Mouse (Mus musculus) lung, postnatal 0 days (tissue): ENCODE measurements around the gene Mnx1. TPM values are rescaled to one million over a fixed set of nuclear protein-coding genes. Genes with fewer than 3 reads are reported as not detected.

ENCODE experiments used
- ATAC-seq: fragments of 200-750 bp; cut with Nextera tagmentation; 2 replicates; pipeline ENCODE4 v1.8.0; 2017; ENCODE audit warnings: moderate library complexity
- DNase-seq: peaks from one replicate; pipeline ENCODE4 v3.0.0-alpha.2; 2016; ENCODE audit warnings: low spot score
- H3K27ac ChIP-seq: fragments of 300-500 bp; sonication (generic); 2 replicates; pipeline ENCODE4 v1.5.1; 2014; ENCODE audit warnings: antibody characterized with exemption, mild to moderate bottlenecking, low read length, mixed read lengths
- H3K27me3 ChIP-seq: fragments of 300-500 bp; sonication (generic); replicated peaks from 2 replicates; pipeline ENCODE4 v1.6.1; 2014; ENCODE audit warnings: low read length, mixed read lengths; ENCODE audit not compliant: insufficient read depth
- H3K36me3 ChIP-seq: fragments of 300-500 bp; sonication (generic); 2 replicates; pipeline ENCODE4 v1.6.1; 2014; ENCODE audit warnings: low read length, mixed read lengths; ENCODE audit not compliant: insufficient read depth
- H3K4me1 ChIP-seq: fragments of 300-500 bp; sonication (generic); 2 replicates; pipeline ENCODE4 v1.6.1; 2014; ENCODE audit warnings: antibody characterized with exemption, low read depth, low read length, mixed read lengths; ENCODE audit not compliant: insufficient read depth
- H3K4me2 ChIP-seq: fragments of 300-500 bp; sonication (generic); replicated peaks from 2 replicates; pipeline ENCODE4 v1.6.1; 2014; ENCODE audit warnings: low read depth, mild to moderate bottlenecking, low read length, moderate library complexity, mixed read lengths
- H3K4me3 ChIP-seq: fragments of 300-500 bp; sonication (generic); 2 replicates; pipeline ENCODE4 v1.5.1; 2014; ENCODE audit warnings: low read depth, low read length
- H3K9ac ChIP-seq: fragments of 300-500 bp; sonication (generic); replicated peaks from 2 replicates; pipeline ENCODE4 v1.6.1; 2014; ENCODE audit warnings: low read depth, mild to moderate bottlenecking
- H3K9me3 ChIP-seq: fragments of 300-500 bp; sonication (generic); 2 replicates; pipeline ENCODE4 v1.6.1; 2016; ENCODE audit warnings: low read length, mixed read lengths
- CTCF ChIP-seq: IDR thresholded peaks from 2 replicates; pipeline ENCODE4 v1.5.1; 2016; ENCODE audit warnings: antibody characterized with exemption, mild to moderate bottlenecking
- EP300 ChIP-seq: IDR thresholded peaks from 2 replicates; pipeline ENCODE4 v1.6.1; 2016; ENCODE audit warnings: antibody characterized with exemption, mild to moderate bottlenecking, control low read depth
- WGBS: fragments of 180-500 bp; shearing (Covaris S2); extraction: QIAGEN DNeasy Blood & Tissue Kit; methylation state at CpG from one replicate; pipeline ENCODE4 v1.1.7; 2014; 5-methylcytosine and 5-hydroxymethylcytosine counted together
- polyA plus RNA-seq: library from polyadenylated mRNA; unstranded; fragments of >200 nt; fragmentation: Nextera tagmentation; extraction: Ambion mirVana; gene quantifications from 2 replicates; pipeline ENCODE4 v1.2.1, GENCODE M21; 2015

Gene Mnx1
- polyA plus RNA-seq, 1 experiment from 2014 or later: not detected

GRCm38 (mm10) chr5:29475041-29475440 is 3.2 kb downstream of the Mnx1 start:
- H3K9ac ChIP-seq: no peak overlapping the region
- TF ChIP-seq CTCF: no peak
- TF ChIP-seq EP300: no peak
- H3K4me3 ChIP-seq: no peak overlapping the region
- H3K4me2 ChIP-seq: no peak overlapping the region
- no peaks in the 10 kb centered on the region for H3K36me3 ChIP-seq
- H3K27me3 ChIP-seq: peaks cover 93% of the 10 kb centered on the region
- ATAC-seq (no peak), DNase-seq (no peak)
- H3K27ac ChIP-seq: no peak overlapping the region
- no peaks in the 10 kb centered on the region for H3K9me3 ChIP-seq
- no peaks in the 10 kb centered on the region; the same call in 1 of the 2 replicates for H3K4me1 ChIP-seq
- 5% methylated on average over 10 of the region's 10 CpGs for WGBS

- ATAC-seq (no peak), DNase-seq (no peak)
- TF ChIP-seq EP300 (no peak), CTCF (no peak)
- 4% methylated on average over 35 of the region's 35 CpGs for WGBS
- Histone ChIP-seq H3K9ac (no peak overlapping the region), H3K4me3 (no peak overlapping the region), H3K27me3 (peaks cover 97% of the 10 kb centered on the region), H3K36me3 (no peaks in the 10 kb centered on the region), H3K4me2 (no peak overlapping the region), H3K9me3 (no peaks in the 10 kb centered on the region), H3K4me1 (no peaks in the 10 kb centered on the region; the same call in 1 of the 2 replicates), H3K27ac (no peak overlapping the region)
Observed at GRCm38 (mm10) chr5:29474246-29474960, 3.9 kb downstream of the Mnx1 start.

GRCm38 (mm10) chr5:29473551-29474245 is 4.6 kb downstream of the Mnx1 start:
- TF ChIP-seq CTCF (no peak), EP300 (no peak)
- 3% methylated on average over 35 of the region's 35 CpGs for WGBS
- DNase-seq: no peak
- no peak overlapping the region for H3K27ac ChIP-seq
- H3K36me3 ChIP-seq: no peaks in the 10 kb centered on the region
- ATAC-seq: no peak
- no peak overlapping the region for H3K9ac ChIP-seq
- H3K4me1 ChIP-seq: no peaks in the 10 kb centered on the region
- H3K27me3 ChIP-seq: peaks cover 96% of the 10 kb centered on the region
- H3K4me3 ChIP-seq: no peak overlapping the region
- no peaks in the 10 kb centered on the region for H3K9me3 ChIP-seq
- no peak overlapping the region for H3K4me2 ChIP-seq

- no peaks in the 10 kb centered on the region for H3K36me3 ChIP-seq
- TF ChIP-seq CTCF (no peak), EP300 (no peak)
- no peak for DNase-seq
- 3% methylated on average over 22 of the region's 22 CpGs for WGBS
- no peak overlapping the region for H3K4me3 ChIP-seq
- H3K9ac ChIP-seq: no peak overlapping the region
- ATAC-seq: no peak
- H3K9me3 ChIP-seq: no peaks in the 10 kb centered on the region
- peaks cover 93% of the 10 kb centered on the region for H3K27me3 ChIP-seq
- H3K4me1 ChIP-seq: no peaks in the 10 kb centered on the region
- H3K4me2 ChIP-seq: no peak overlapping the region
- H3K27ac ChIP-seq: no peak overlapping the region
Observed at GRCm38 (mm10) chr5:29471855-29472665, 6.2 kb downstream of the Mnx1 start.

GRCm38 (mm10) chr5:29471396-29471795 is 6.9 kb downstream of the Mnx1 start:
- no peak overlapping the region for H3K9ac ChIP-seq
- DNase-seq (no peak), ATAC-seq (no peak)
- no peak for TF ChIP-seq CTCF
- TF ChIP-seq EP300: no peak
- no peak overlapping the region for H3K4me2 ChIP-seq
- H3K27me3 ChIP-seq: peaks cover 91% of the 10 kb centered on the region
- no peaks in the 10 kb centered on the region for H3K4me1 ChIP-seq
- no peak overlapping the region for H3K27ac ChIP-seq
- H3K9me3 ChIP-seq: no peaks in the 10 kb centered on the region
- 4% methylated on average over 11 of the region's 11 CpGs for WGBS
- H3K4me3 ChIP-seq: no peak overlapping the region
- no peaks in the 10 kb centered on the region for H3K36me3 ChIP-seq

- H3K4me1 ChIP-seq: no peaks in the 10 kb centered on the region
- H3K27ac ChIP-seq: no peak overlapping the region
- 6% methylated on average over 20 of the region's 20 CpGs for WGBS
- H3K4me3 ChIP-seq: no peak overlapping the region
- no peak for TF ChIP-seq CTCF
- TF ChIP-seq EP300: no peak
- no peaks in the 10 kb centered on the region for H3K9me3 ChIP-seq
- ATAC-seq (no peak), DNase-seq (no peak)
- no peaks in the 10 kb centered on the region for H3K36me3 ChIP-seq
- no peak overlapping the region for H3K9ac ChIP-seq
- peaks cover 86% of the 10 kb centered on the region for H3K27me3 ChIP-seq
- H3K4me2 ChIP-seq: no peak overlapping the region
Observed at GRCm38 (mm10) chr5:29470851-29471394, 7.3 kb downstream of the Mnx1 start.
